Mouse (Mus musculus) heart, adult 2 months (tissue): ENCODE results near the gene Clcc1. TPM values are rescaled to one million over a fixed set of nuclear protein-coding genes. Genes with fewer than 3 reads are reported as not detected.
"Not testable (repeated sequence)": the region's sequence is repeated elsewhere in the genome, so short reads cannot be mapped to it uniquely, and the experiment has no call there.

Experiments used
- DNase-seq, 2 experiments: peaks; one replicate each; pipeline ENCODE4 v3.0.0; 2021
- H3K27ac ChIP-seq: fragments of 200-600 bp; 2 replicates; pipeline ENCODE4 v1.8.1; 2022
- H3K27me3 ChIP-seq: fragments of 200-500 bp; 2 replicates; pipeline ENCODE4 v1.6.1; 2012; ENCODE audit warnings: mild to moderate bottlenecking, low read length, inconsistent platforms, mixed read lengths; ENCODE audit not compliant: control insufficient read depth, insufficient read depth
- H3K36me3 ChIP-seq: fragments of 200-500 bp; 2 replicates; pipeline ENCODE4 v1.6.1; 2012; ENCODE audit warnings: low read length, inconsistent platforms; ENCODE audit not compliant: control insufficient read depth, insufficient read depth
- H3K4me1 ChIP-seq: fragments of 200-500 bp; 2 replicates; pipeline ENCODE4 v1.6.1; 2011; ENCODE audit warnings: low read length; ENCODE audit not compliant: control insufficient read depth, insufficient read depth
- H3K4me3 ChIP-seq: fragments of 200-600 bp; 2 replicates; pipeline ENCODE4 v1.8.1; 2022
- H3K79me2 ChIP-seq: fragments of 200-500 bp; replicated peaks from 2 replicates; pipeline ENCODE4 v1.6.1; 2012; ENCODE audit warnings: mild to moderate bottlenecking, inconsistent platforms, low read length, moderate library complexity, mixed read lengths; ENCODE audit not compliant: control insufficient read depth, insufficient read depth
- H3K9ac ChIP-seq: fragments of 200-500 bp; 2 replicates; pipeline ENCODE4 v1.6.1; 2012; ENCODE audit warnings: low read depth, mild to moderate bottlenecking, control low read depth, inconsistent platforms, low read length, mixed read lengths
- CTCF ChIP-seq: fragments of 200-600 bp; IDR thresholded peaks from 2 replicates; pipeline ENCODE4 v1.8.1; 2022; ENCODE audit warnings: antibody characterized with exemption, mild to moderate bottlenecking, moderate library complexity
- EP300 ChIP-seq: fragments of 200-500 bp; IDR thresholded peaks from 2 replicates; pipeline ENCODE4 v1.6.1; 2011; ENCODE audit warnings: low read depth, low read length, control low read depth; ENCODE audit not compliant: insufficient read depth
- POLR2A ChIP-seq: fragments of 200-500 bp; IDR thresholded peaks from 2 replicates; pipeline ENCODE4 v1.6.1; 2011; ENCODE audit warnings: mild to moderate bottlenecking, low read depth, low read length, control low read depth; ENCODE audit not compliant: insufficient read depth
- WGBS: fragments of 180-500 bp; shearing (Covaris S2); methylation state at CpG from one replicate; pipeline ENCODE4 v1.1.7; 2018; 5-methylcytosine and 5-hydroxymethylcytosine counted together
- intact Hi-C: fragments of 180-260 bp; cut with DNase I; formaldehyde crosslinking; loops from one replicate; pipeline ENCODE4 v1.15.1; 2025
- polyA plus RNA-seq: library from polyadenylated mRNA; depleted of rRNA; stranded (reverse); fragments of >200 nt; gene quantifications from 2 replicates; pipeline ENCODE4 v1.2.3, GENCODE M21; 2012
- total RNA-seq, 2 experiments: library from RNA; stranded (reverse); gene quantifications; 2 replicates each; pipeline ENCODE4 v1.2.3; 2021

Gene Clcc1
- total and polyA plus RNA-seq, 3 experiments: 34.0 to 52.0 (median 42.7) TPM

GRCm38 (mm10) chr3:108660941-108661340 is 7.2 kb downstream of the Clcc1 start:
- WGBS: 85% methylated on average over 1 of the region's 1 CpGs
- TF ChIP-seq POLR2A: no peak
- TF ChIP-seq CTCF: 0 out of 2 replicates have a peak, but pooled peaks have one; percentile 18
- TF ChIP-seq EP300: no peak
- Histone ChIP-seq H3K4me3 (no peak overlapping the region), H3K9ac (no peak overlapping the region), H3K27ac (no peak overlapping the region), H3K36me3 (no peaks in the 10 kb centered on the region; the same call in 1 of the 2 replicates), H3K79me2 (peaks cover 1% of the 10 kb centered on the region; the same call in 1 of the 2 replicates), H3K4me1 (no peaks in the 10 kb centered on the region), H3K27me3 (no peaks in the 10 kb centered on the region)
- no peak for DNase-seq
- intact Hi-C loops: no loop called here

- TF ChIP-seq POLR2A: no peak
- no peak for TF ChIP-seq CTCF
- no peak for TF ChIP-seq EP300
- no peaks in the 10 kb centered on the region for H3K79me2 ChIP-seq
- no peak overlapping the region for H3K9ac ChIP-seq
- 0 out of 2 replicates have a peak, but pooled peaks cover 2% of the 10 kb centered on the region for H3K36me3 ChIP-seq
- no peaks in the 10 kb centered on the region for H3K27me3 ChIP-seq
- intact Hi-C loops: no loop called here
- no peak for DNase-seq
- no peak overlapping the region for H3K27ac ChIP-seq
- no peak overlapping the region for H3K4me3 ChIP-seq
- WGBS: 62% methylated on average over 4 of the region's 4 CpGs
- H3K4me1 ChIP-seq: no peaks in the 10 kb centered on the region
Measured at GRCm38 (mm10) chr3:108676616-108677015, 22.9 kb downstream of the Clcc1 start.

- no peaks in the 10 kb centered on the region for H3K27me3 ChIP-seq
- WGBS: 88% methylated on average over 4 of the region's 4 CpGs
- DNase-seq: no peak
- TF ChIP-seq EP300 (no peak), POLR2A (no peak), CTCF (no peak)
- H3K4me1 ChIP-seq: no peaks in the 10 kb centered on the region
- H3K79me2 ChIP-seq: no peaks in the 10 kb centered on the region
- H3K27ac ChIP-seq: no peak overlapping the region
- H3K36me3 ChIP-seq: 0 out of 2 replicates have a peak, but pooled peaks cover 2% of the 10 kb centered on the region
- no peak overlapping the region for H3K4me3 ChIP-seq
- no peak overlapping the region for H3K9ac ChIP-seq
- intact Hi-C loops: no loop called here
Measured at GRCm38 (mm10) chr3:108681004-108681403, 27.3 kb downstream of the Clcc1 start.

- not testable (repeated sequence) for H3K4me3 ChIP-seq, H3K36me3 ChIP-seq
- WGBS: 93% methylated on average over 5 of the region's 5 CpGs
Measured at GRCm38 (mm10) chr3:108683597-108683996, 29.9 kb downstream of the Clcc1 start.

GRCm38 (mm10) chr3:108685701-108686100 is 32.0 kb downstream of the Clcc1 start:
- no peak overlapping the region for H3K27ac ChIP-seq
- H3K4me3 ChIP-seq: no peak overlapping the region
- no peaks in the 10 kb centered on the region for H3K27me3 ChIP-seq
- H3K4me1 ChIP-seq: no peaks in the 10 kb centered on the region
- H3K79me2 ChIP-seq: no peaks in the 10 kb centered on the region
- 98% methylated on average over 7 of the region's 7 CpGs for WGBS
- DNase-seq: no peak
- H3K36me3 ChIP-seq: no peaks in the 10 kb centered on the region
- no peak overlapping the region for H3K9ac ChIP-seq
- no peak for TF ChIP-seq EP300
- intact Hi-C loops: no loop called here

More at GRCm38 (mm10) chr3:108683597-108683996, 29.9 kb downstream of the Clcc1 start:
- intact Hi-C loops, H3K27me3 ChIP-seq, H3K27ac ChIP-seq, DNase-seq, H3K9ac ChIP-seq, H3K79me2 ChIP-seq, H3K4me1 ChIP-seq: not testable (repeated sequence)

- no peaks in the 10 kb centered on the region for H3K36me3 ChIP-seq
- no peaks in the 10 kb centered on the region for H3K79me2 ChIP-seq
- no peak for TF ChIP-seq CTCF
- no peak for TF ChIP-seq POLR2A
- no peak for TF ChIP-seq EP300
- no peak for DNase-seq
- intact Hi-C loops: no loop called here
- no peaks in the 10 kb centered on the region for H3K4me1 ChIP-seq
- no peak overlapping the region for H3K27ac ChIP-seq
- 88% methylated on average over 6 of the region's 6 CpGs for WGBS
- no peak overlapping the region for H3K4me3 ChIP-seq
- H3K9ac ChIP-seq: no peak overlapping the region
- no peaks in the 10 kb centered on the region for H3K27me3 ChIP-seq
Measured at GRCm38 (mm10) chr3:108689015-108689441, 35.3 kb downstream of the Clcc1 start.

- Histone ChIP-seq H3K79me2 (no peaks in the 10 kb centered on the region), H3K36me3 (no peaks in the 10 kb centered on the region), H3K27ac (no peak overlapping the region), H3K4me3 (no peak overlapping the region), H3K9ac (no peak overlapping the region), H3K4me1 (no peaks in the 10 kb centered on the region), H3K27me3 (no peaks in the 10 kb centered on the region)
- no peak for TF ChIP-seq EP300
- TF ChIP-seq POLR2A: no peak
- TF ChIP-seq CTCF: no peak
- 87% methylated on average over 8 of the region's 8 CpGs for WGBS
- intact Hi-C loops: no loop called here
- no peak for DNase-seq
Measured at GRCm38 (mm10) chr3:108689446-108689845, 35.7 kb downstream of the Clcc1 start.
